Mouse (Mus musculus) gastrocnemius, postnatal 36 days (tissue): ENCODE data around the gene Fgfr2. TPM values are rescaled to one million over a fixed set of nuclear protein-coding genes. Genes with fewer than 3 reads are reported as not detected.

Source experiments
- DNase-seq, 2 experiments: peaks; one replicate each; pipeline ENCODE4 v3.0.0; 2022
- intact Hi-C: fragments of 180-260 bp; cut with DNase I; formaldehyde crosslinking; loops from one replicate; pipeline ENCODE4 v1.15.1; 2025
- total RNA-seq, 2 experiments: library from RNA; stranded (reverse); gene quantifications; 2 replicates each; pipeline ENCODE4 v1.2.3; 2021

Gene Fgfr2
- total RNA-seq, 2 experiments from 2014 or later = 0.28 to 0.49 TPM

GRCm38 (mm10) chr7:130815601-130816000 lies 2307.5 kb downstream of the Fgfr2 start:
- intact Hi-C loops = no loop called here
- DNase-seq = no peak

GRCm38 (mm10) chr7:130812407-130812806 lies 2310.7 kb downstream of the Fgfr2 start:
- DNase-seq = no peak
- intact Hi-C loops = no loop called here

- intact Hi-C loops = no loop called here
Measured at GRCm38 (mm10) chr7:130810238-130810637, 2312.9 kb downstream of the Fgfr2 start.

GRCm38 (mm10) chr7:130808694-130809093 lies 2314.5 kb downstream of the Fgfr2 start:
- no peak for DNase-seq
- intact Hi-C loops = no loop called here

More at GRCm38 (mm10) chr7:130810238-130810637, 2312.9 kb downstream of the Fgfr2 start:
- no peak for DNase-seq

GRCm38 (mm10) chr7:130807749-130808148 lies 2315.4 kb downstream of the Fgfr2 start:
- peak in 1 of 2 experiments; percentile 38 for DNase-seq
- intact Hi-C loops = no loop called here

GRCm38 (mm10) chr7:130804991-130805390 lies 2318.2 kb downstream of the Fgfr2 start:
- intact Hi-C loops = no loop called here
- DNase-seq = no peak

GRCm38 (mm10) chr7:130803251-130803825 lies 2319.8 kb downstream of the Fgfr2 start:
- DNase-seq = no peak
- intact Hi-C loops = no loop called here

- intact Hi-C loops = no loop called here
- no peak for DNase-seq
Measured at GRCm38 (mm10) chr7:130801811-130802210, 2321.3 kb downstream of the Fgfr2 start.

- intact Hi-C loops = no loop called here
- DNase-seq = no peak
Measured at GRCm38 (mm10) chr7:130800681-130801080, 2322.5 kb downstream of the Fgfr2 start.

- intact Hi-C loops = no loop called here
- DNase-seq = no peak
Measured at GRCm38 (mm10) chr7:130799418-130799817, 2323.7 kb downstream of the Fgfr2 start.

GRCm38 (mm10) chr7:130797524-130797923 lies 2325.6 kb downstream of the Fgfr2 start:
- DNase-seq = no peak
- intact Hi-C loops = no loop called here

GRCm38 (mm10) chr7:130796786-130797185 lies 2326.4 kb downstream of the Fgfr2 start:
- intact Hi-C loops = no loop called here
- DNase-seq = no peak

- intact Hi-C loops = no loop called here
- no peak for DNase-seq
Measured at GRCm38 (mm10) chr7:130793671-130794070, 2329.5 kb downstream of the Fgfr2 start.

- intact Hi-C loops = no loop called here
- DNase-seq = no peak
Measured at GRCm38 (mm10) chr7:130789456-130789855, 2333.7 kb downstream of the Fgfr2 start.

- no peak for DNase-seq
- intact Hi-C loops = no loop called here
Measured at GRCm38 (mm10) chr7:130788950-130789349, 2334.2 kb downstream of the Fgfr2 start.

- DNase-seq = no peak
- intact Hi-C loops = no loop called here
Measured at GRCm38 (mm10) chr7:130787537-130787936, 2335.6 kb downstream of the Fgfr2 start.

- intact Hi-C loops = no loop called here
- DNase-seq = no peak
Measured at GRCm38 (mm10) chr7:130786708-130787107, 2336.4 kb downstream of the Fgfr2 start.

GRCm38 (mm10) chr7:130785923-130786575 lies 2337.1 kb downstream of the Fgfr2 start:
- intact Hi-C loops = no loop called here
- DNase-seq = no peak

GRCm38 (mm10) chr7:130782501-130783050 lies 2340.6 kb downstream of the Fgfr2 start:
- intact Hi-C loops = no loop called here

GRCm38 (mm10) chr7:130780866-130781419 lies 2342.2 kb downstream of the Fgfr2 start:
- no peak for DNase-seq

More at GRCm38 (mm10) chr7:130782501-130783050, 2340.6 kb downstream of the Fgfr2 start:
- no peak for DNase-seq

GRCm38 (mm10) chr7:130773914-130774630 lies 2349.1 kb downstream of the Fgfr2 start, which contains the start of gene Btbd16:
TSS of gene Btbd16 (plus strand) at chr7:130774069.
- no peak for DNase-seq
- intact Hi-C loops = loop anchor here (2.0 kb wide), 1 partner anchor 51 kb away; no protein-coding TSS in a partner anchor

More at GRCm38 (mm10) chr7:130780866-130781419, 2342.2 kb downstream of the Fgfr2 start:
- intact Hi-C loops = no loop called here
